Mouse (Mus musculus) embryonic facial prominence, embryonic 13.5 days (tissue): Measurements from ENCODE around the gene Mrpl54. TPM values are rescaled to one million over a fixed set of nuclear protein-coding genes. Genes with fewer than 3 reads are reported as not detected.
"Not testable (repeated sequence)": the region's sequence is repeated elsewhere in the genome, so short reads cannot be mapped to it uniquely, and the experiment has no call there.

Experiments
- ATAC-seq: fragments of 200-750 bp; cut with Nextera tagmentation; 2 replicates; pipeline ENCODE4 v1.8.0; 2017; ENCODE audit warnings: low read depth; ENCODE audit not compliant: insufficient number of reproducible peaks, insufficient read depth, low FRiP score, low TSS enrichment
- H3K27ac ChIP-seq: fragments of 300-500 bp; sonication (generic); 2 replicates; pipeline ENCODE4 v1.5.1; 2015; ENCODE audit warnings: moderate library complexity, mild to moderate bottlenecking, inconsistent platforms
- H3K27me3 ChIP-seq: fragments of 300-500 bp; sonication (generic); 2 replicates; pipeline ENCODE4 v1.6.1; 2015; ENCODE audit warnings: mild to moderate bottlenecking, inconsistent platforms
- H3K36me3 ChIP-seq: fragments of 300-500 bp; sonication (generic); 2 replicates; pipeline ENCODE4 v1.6.1; 2015; ENCODE audit warnings: mild to moderate bottlenecking, inconsistent platforms
- H3K4me1 ChIP-seq: fragments of 300-500 bp; sonication (generic); 2 replicates; pipeline ENCODE4 v1.6.1; 2015; ENCODE audit warnings: inconsistent platforms
- H3K4me2 ChIP-seq: fragments of 300-500 bp; sonication (generic); 2 replicates; pipeline ENCODE4 v1.6.1; 2015; ENCODE audit warnings: moderate library complexity, mild to moderate bottlenecking, inconsistent platforms
- H3K4me3 ChIP-seq: fragments of 300-500 bp; sonication (generic); 2 replicates; pipeline ENCODE4 v1.5.1; 2015; ENCODE audit warnings: mild to moderate bottlenecking, inconsistent platforms
- H3K9ac ChIP-seq: fragments of 300-500 bp; sonication (generic); 2 replicates; pipeline ENCODE4 v1.6.1; 2015; ENCODE audit warnings: mild to moderate bottlenecking, inconsistent platforms
- H3K9me3 ChIP-seq: fragments of 300-500 bp; sonication (generic); 2 replicates; pipeline ENCODE4 v1.6.1; 2016; ENCODE audit warnings: inconsistent platforms
- WGBS: fragments of 180-500 bp; shearing (Covaris S2); methylation state at CpG from one replicate; pipeline ENCODE4 v1.1.7; 2015; ENCODE audit warnings: mixed read lengths; 5-methylcytosine and 5-hydroxymethylcytosine counted together
- microRNA-seq: library from miRNA; unstranded; fragments of <30 nt; microRNA quantifications from one replicate; pipeline ENCODE4, GENCODE M21; 2016
- polyA plus RNA-seq: library from polyadenylated mRNA; unstranded; fragments of >200 nt; fragmentation: Nextera tagmentation; extraction: Ambion mirVana; gene quantifications from 2 replicates; pipeline ENCODE4 v1.2.1, GENCODE M21; 2015

Mrpl54 gene
- polyA plus RNA-seq, 1 experiment from 2014 or later: 202 TPM

- H3K4me2 ChIP-seq, H3K9me3 ChIP-seq, H3K27ac ChIP-seq, H3K4me1 ChIP-seq, H3K9ac ChIP-seq, H3K27me3 ChIP-seq, H3K4me3 ChIP-seq, ATAC-seq, H3K36me3 ChIP-seq: not testable (repeated sequence)
- 19% methylated on average over 1 of the region's 1 CpGs for WGBS
Measured at GRCm38 (mm10) chr10:81217267-81217666, 49.5 kb downstream of the Mrpl54 start.

- ATAC-seq: no peak
- H3K9ac ChIP-seq: no peak overlapping the region
- WGBS: 89% methylated on average over 6 of the region's 6 CpGs
Measured at GRCm38 (mm10) chr10:81216810-81217209, 49.9 kb downstream of the Mrpl54 start.

GRCm38 (mm10) chr10:81216260-81216659, 50.5 kb downstream of the Mrpl54 start:
- H3K9me3 ChIP-seq: no peaks in the 10 kb centered on the region

More at GRCm38 (mm10) chr10:81216810-81217209, 49.9 kb downstream of the Mrpl54 start:
- H3K4me1 ChIP-seq: no peaks in the 10 kb centered on the region
- H3K27me3 ChIP-seq: peaks cover 2% of the 10 kb centered on the region; the same call in 1 of the 2 replicates
- no peak overlapping the region for H3K4me2 ChIP-seq
- no peaks in the 10 kb centered on the region for H3K9me3 ChIP-seq
- H3K4me3 ChIP-seq: no peak overlapping the region
- H3K36me3 ChIP-seq: peaks cover 3% of the 10 kb centered on the region; the same call in 1 of the 2 replicates
- no peak overlapping the region for H3K27ac ChIP-seq

More at GRCm38 (mm10) chr10:81216260-81216659, 50.5 kb downstream of the Mrpl54 start:
- no peak for ATAC-seq
- no peak overlapping the region for H3K4me2 ChIP-seq
- peaks cover 2% of the 10 kb centered on the region; the same call in 1 of the 2 replicates for H3K27me3 ChIP-seq
- no peak overlapping the region for H3K9ac ChIP-seq
- H3K36me3 ChIP-seq: peaks cover 3% of the 10 kb centered on the region; the same call in 1 of the 2 replicates
- H3K27ac ChIP-seq: no peak overlapping the region
- WGBS: 88% methylated on average over 6 of the region's 6 CpGs
- no peaks in the 10 kb centered on the region for H3K4me1 ChIP-seq
- no peak overlapping the region for H3K4me3 ChIP-seq

Small RNAs within 50 kb of the gene (microRNA-seq; reads per million reads assigned to microRNA genes)
- gene Mir3057: 7.2 reads per million, percentile 24 among the genes with 10 or more reads in this experiment

Other genes starting within 250 kb of the Mrpl54 start
- gene Diras1, start 241.3 kb downstream of the Mrpl54 start, polyA plus RNA-seq: 0.80 and 1.0 TPM in 2 replicates
- 22.6 and 22.7 TPM in 2 replicates for gene Slc39a3, start 229.5 kb downstream of the Mrpl54 start, polyA plus RNA-seq
- gene Sgta, start 206.8 kb downstream of the Mrpl54 start, polyA plus RNA-seq: 218 and 222 TPM in 2 replicates
- gene Thop1, start 196.9 kb downstream of the Mrpl54 start, polyA plus RNA-seq: 58.2 and 60.9 TPM in 2 replicates
- 0.53 and 1.5 TPM in 2 replicates for gene Creb3l3, start 168.1 kb downstream of the Mrpl54 start, polyA plus RNA-seq
- 196 and 213 TPM in 2 replicates for gene Map2k2, start 161.0 kb downstream of the Mrpl54 start, polyA plus RNA-seq
- 27.0 and 27.9 TPM in 2 replicates for gene Zbtb7a, start 131.7 kb downstream of the Mrpl54 start, polyA plus RNA-seq
- 58.1 and 60.9 TPM in 2 replicates for gene Pias4, start 99.0 kb downstream of the Mrpl54 start, polyA plus RNA-seq
- gene Eef2, start 90.3 kb downstream of the Mrpl54 start, polyA plus RNA-seq: 622 and 633 TPM in 2 replicates
- gene Dapk3, start 83.9 kb downstream of the Mrpl54 start, polyA plus RNA-seq: 57.1 and 60.1 TPM in 2 replicates
- not detected in 2 replicates for gene 4930442H23Rik, start 83.1 kb downstream of the Mrpl54 start, polyA plus RNA-seq
- not detected in 2 replicates for gene Nmrk2, start 64.9 kb downstream of the Mrpl54 start, polyA plus RNA-seq
- 1.3 and 1.8 TPM in 2 replicates for gene Atcay, start 36.1 kb downstream of the Mrpl54 start, polyA plus RNA-seq
- 11.8 and 12.0 TPM in 2 replicates for gene Zfr2, start 33.8 kb downstream of the Mrpl54 start, polyA plus RNA-seq
- 7.0 and 7.4 TPM in 2 replicates for gene Matk, start 14.0 kb downstream of the Mrpl54 start, polyA plus RNA-seq
- 61.9 and 67.9 TPM in 2 replicates for gene Apba3, start within 50 bp of the Mrpl54 start, polyA plus RNA-seq
- 5.0 and 7.2 TPM in 2 replicates for gene Tjp3, start 24.6 kb upstream of the Mrpl54 start, polyA plus RNA-seq
- gene Pip5k1c, start 26.0 kb upstream of the Mrpl54 start, polyA plus RNA-seq: 56.0 and 57.6 TPM in 2 replicates
- 43.2 and 46.9 TPM in 2 replicates for gene Cactin, start 54.2 kb upstream of the Mrpl54 start, polyA plus RNA-seq
- 7.1 and 7.3 TPM in 2 replicates for gene Tbxa2r, start 61.8 kb upstream of the Mrpl54 start, polyA plus RNA-seq
- 0.13 TPM in 1 of 2 replicates, not detected in the other for gene Gipc3, start 76.3 kb upstream of the Mrpl54 start, polyA plus RNA-seq
- 109 and 113 TPM in 2 replicates for gene Hmg20b, start 83.5 kb upstream of the Mrpl54 start, polyA plus RNA-seq
- 10.7 and 11.0 TPM in 2 replicates for gene Mfsd12, start 90.6 kb upstream of the Mrpl54 start, polyA plus RNA-seq
- 1.0 and 1.2 TPM in 2 replicates for gene 4930404N11Rik, start 98.9 kb upstream of the Mrpl54 start, polyA plus RNA-seq
- gene Fzr1, start 111.6 kb upstream of the Mrpl54 start, polyA plus RNA-seq: 102 and 119 TPM in 2 replicates
- gene Dohh, start 117.5 kb upstream of the Mrpl54 start, polyA plus RNA-seq: 67.8 and 71.8 TPM in 2 replicates
- 4.1 and 5.0 TPM in 2 replicates for gene Gm48551, start 117.5 kb upstream of the Mrpl54 start, polyA plus RNA-seq
- 1.2 and 1.5 TPM in 2 replicates for gene Gm48552, start 122.1 kb upstream of the Mrpl54 start, polyA plus RNA-seq
- gene Smim24, start 126.1 kb upstream of the Mrpl54 start, polyA plus RNA-seq: 3.1 and 7.1 TPM in 2 replicates
- 87.0 and 96.1 TPM in 2 replicates for gene Nfic, start 188.7 kb upstream of the Mrpl54 start, polyA plus RNA-seq
- 2.1 and 2.5 TPM in 2 replicates for gene Celf5, start 215.8 kb upstream of the Mrpl54 start, polyA plus RNA-seq
- 82.3 and 87.9 TPM in 2 replicates for gene Ncln, start 229.5 kb upstream of the Mrpl54 start, polyA plus RNA-seq
- 0.25 and 0.31 TPM in 2 replicates for gene S1pr4, start 233.2 kb upstream of the Mrpl54 start, polyA plus RNA-seq